Mouse (Mus musculus) adrenal gland, postnatal 10 days (tissue): ENCODE results near the gene Olfr1315-ps1. TPM values are rescaled to one million over a fixed set of nuclear protein-coding genes. Genes with fewer than 3 reads are reported as not detected.

Experiments
- DNase-seq: peaks from one replicate; pipeline ENCODE4 v3.0.0; 2021; ENCODE audit warnings: mixed read lengths
- long read RNA-seq, 2 experiments: library from polyadenylated mRNA; stranded (forward); transcript quantifications; one replicate each; pipeline ENCODE4 v2.0.0; 2021
- total RNA-seq, 2 experiments: library from RNA; stranded (reverse); gene quantifications; 2 replicates each; pipeline ENCODE4 v1.2.3; 2021

Gene Olfr1315-ps1
- total RNA-seq: not detected
- long read RNA-seq, experiment 1: 0 reads
- long read RNA-seq, experiment 2: 0 reads

- no peak for DNase-seq
Measured at GRCm38 (mm10) chr2:112115340-112115739, at the start of gene Olfr1315-ps1. Gene Olfr1315-ps1 (minus strand): TSS chr2:112115440.

- no peak for DNase-seq
Measured at GRCm38 (mm10) chr2:112153898-112154297, 38.7 kb upstream of the Olfr1315-ps1 start, which contains the start of gene Olfr1318. Gene Olfr1318 (plus strand): TSS chr2:112154198.

- DNase-seq: no peak
Measured at GRCm38 (mm10) chr2:112140029-112140428, 24.8 kb upstream of the Olfr1315-ps1 start, which contains the start of gene Olfr1317. Gene Olfr1317 (plus strand): TSS chr2:112140329.

GRCm38 (mm10) chr2:112134877-112135276, 19.6 kb upstream of the Olfr1315-ps1 start, which contains the start of gene Olfr1316:
Gene Olfr1316 (minus strand): TSS chr2:112134977.
- no peak for DNase-seq

GRCm38 (mm10) chr2:112096681-112097080, 18.6 kb downstream of the Olfr1315-ps1 start, which contains the start of gene Olfr1314:
Gene Olfr1314 (minus strand): TSS chr2:112096781.
- DNase-seq: no peak

GRCm38 (mm10) chr2:112077743-112078142, 37.5 kb downstream of the Olfr1315-ps1 start, which contains the start of gene Olfr1313:
Gene Olfr1313 (minus strand): TSS chr2:112077843.
- no peak for DNase-seq

Other genes starting within 250 kb of the Olfr1315-ps1 start
- gene Olfr1305, start 238.3 kb downstream of the Olfr1315-ps1 start, total RNA-seq: not detected
- not detected for gene Olfr1306, start 199.2 kb downstream of the Olfr1315-ps1 start, total RNA-seq
- under 1 TPM in 1 of 2 experiments, not detected in 1; 0.03 TPM for gene Olfr1307, start 166.0 kb downstream of the Olfr1315-ps1 start, total RNA-seq
- gene Olfr1308, start 150.5 kb downstream of the Olfr1315-ps1 start, total RNA-seq: not detected
- gene Olfr1309, start 125.2 kb downstream of the Olfr1315-ps1 start, total RNA-seq: not detected
- not detected for gene Olfr1310, start 102.7 kb downstream of the Olfr1315-ps1 start, total RNA-seq
- gene Olfr1311, start 91.0 kb downstream of the Olfr1315-ps1 start, total RNA-seq: not detected
- not detected for gene Olfr1312, start 65.2 kb downstream of the Olfr1315-ps1 start, total RNA-seq
- not detected for gene Olfr1313, start 37.6 kb downstream of the Olfr1315-ps1 start, total RNA-seq
- gene Olfr1314, start 18.7 kb downstream of the Olfr1315-ps1 start, total RNA-seq: not detected
- not detected for gene Olfr1316, start 19.5 kb upstream of the Olfr1315-ps1 start, total RNA-seq
- not detected for gene Olfr1317, start 24.9 kb upstream of the Olfr1315-ps1 start, total RNA-seq
- gene Olfr1318, start 38.8 kb upstream of the Olfr1315-ps1 start, total RNA-seq: not detected
- gene Lpcat4, start 124.0 kb upstream of the Olfr1315-ps1 start, total RNA-seq: 1 to 10 TPM; 8.4 to 9.5 TPM
- gene Nutm1, start 143.9 kb upstream of the Olfr1315-ps1 start, total RNA-seq: not detected
- 100 to 1,000 TPM; 121 to 126 TPM for gene Nop10, start 146.5 kb upstream of the Olfr1315-ps1 start, total RNA-seq
- 10 to 100 TPM; 33.1 to 43.7 TPM for gene Slc12a6, start 150.4 kb upstream of the Olfr1315-ps1 start, total RNA-seq
- under 1 TPM in 1 of 2 experiments, not detected in 1; 0.54 TPM for gene Gm21985, start 150.9 kb upstream of the Olfr1315-ps1 start, total RNA-seq